Mouse (Mus musculus): ENCODE measurements around the gene Gabrb1.

GRCm38 (mm10) chr5:72184437-72185100 is 526.7 kb downstream of the Gabrb1 start:
- TF ChIP-seq POLR2A (IDR thresholded peaks at IDR 0.05; ENCODE audit: low read depth, low read length) (no peak), CTCF (IDR thresholded peaks at IDR 0.05; ENCODE audit: extremely low read depth, insufficient read depth, insufficient read length, insufficient replicate concordance) (no peak)

Data from spleen, adult 2 months (tissue).